Mouse (Mus musculus): ENCODE measurements around the gene Tspear.
"Not testable (repeated sequence)": the region's sequence is repeated elsewhere in the genome, so short reads cannot be mapped to it uniquely, and the experiment has no call there.

Gene Tspear

DNA sequence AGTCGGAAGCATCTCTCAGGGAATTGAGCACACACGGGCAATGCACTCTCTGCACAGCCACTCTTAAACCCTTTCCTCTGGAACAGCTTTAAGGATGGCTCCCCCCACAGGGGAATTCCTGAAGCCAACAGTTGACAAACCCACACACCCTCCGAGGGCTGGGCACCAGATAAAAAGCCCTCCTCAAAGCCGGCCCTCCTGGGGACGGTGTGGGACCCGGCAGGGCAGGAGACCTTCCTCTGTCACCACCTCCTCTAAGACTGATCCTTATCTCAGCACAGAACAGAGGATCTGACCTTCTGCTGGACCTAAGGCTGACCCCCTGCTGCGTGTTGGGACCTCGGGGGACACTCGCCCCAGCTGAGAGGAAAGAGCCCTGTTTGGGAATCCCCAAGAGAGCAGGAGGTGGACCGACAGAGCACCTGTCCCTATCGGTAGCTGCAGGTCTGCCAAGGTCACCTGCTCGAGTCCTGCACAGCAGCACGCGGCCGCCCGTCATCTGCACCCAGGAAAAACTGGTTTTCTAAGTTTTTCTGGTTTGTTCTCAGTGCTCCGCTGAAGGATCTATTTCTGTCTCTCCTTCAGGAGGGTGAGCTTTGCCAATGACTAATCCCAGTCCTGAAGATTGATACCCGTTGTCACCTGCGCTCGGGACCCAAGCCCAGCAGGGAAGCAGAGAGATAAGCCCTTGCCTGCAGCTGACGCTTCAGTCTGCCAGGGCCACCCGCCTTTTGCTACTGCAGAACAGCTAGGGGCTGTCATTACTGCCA is at the start of gene Tspear:
TSS of gene Tspear (plus strand) at position 675 of the 770 bp plus-strand sequence.
- DNase-seq, result no peak

DNA sequence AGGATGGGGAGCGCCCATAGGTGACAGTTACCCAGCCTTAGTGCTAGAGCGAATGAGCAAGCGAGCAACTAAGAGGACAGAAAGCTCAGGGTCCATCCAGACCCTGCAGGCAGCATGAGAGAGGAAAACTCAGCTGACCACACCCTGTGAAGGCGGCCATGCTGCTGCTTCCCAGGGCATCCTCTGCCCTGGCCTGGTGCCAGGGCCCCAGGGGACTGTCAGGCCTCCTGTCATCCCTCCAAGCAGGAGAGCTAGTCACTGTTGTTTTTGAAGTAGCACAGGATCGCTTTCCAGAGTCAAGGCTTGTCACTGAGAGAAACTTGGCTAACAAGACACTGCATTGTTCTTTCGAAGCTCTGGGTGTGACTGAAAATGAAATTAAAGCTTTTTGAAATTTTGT is 47.4 kb upstream of the Tspear start:
- no peak for DNase-seq

DNA sequence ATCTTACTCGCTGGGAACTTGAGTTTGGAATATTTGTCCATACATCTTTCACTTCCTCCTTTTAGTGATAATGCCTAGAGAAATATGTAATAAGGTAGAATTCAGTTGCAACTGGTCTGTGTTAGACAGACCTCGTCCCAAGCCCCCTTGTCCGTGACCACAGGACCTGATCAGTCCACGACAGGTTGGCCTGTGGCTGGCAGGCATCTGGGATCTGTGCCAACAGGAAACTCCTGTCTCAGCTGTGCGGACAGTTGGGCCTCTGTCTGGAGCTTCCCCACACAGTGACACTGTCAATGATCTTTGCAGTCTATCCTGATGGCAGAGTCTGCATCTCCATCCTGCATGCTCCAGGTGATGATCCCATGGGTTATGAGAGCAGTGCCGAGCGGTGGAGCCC is 43.2 kb upstream of the Tspear start:
- DNase-seq, result no peak

- no peak for DNase-seq
Observed at GRCm38 (mm10) chr10:77645571-77645970, 40.8 kb upstream of the Tspear start.

- no peak for DNase-seq
Observed at GRCm38 (mm10) chr10:77647461-77647860, 38.9 kb upstream of the Tspear start.

GRCm38 (mm10) chr10:77647901-77648300 is 38.5 kb upstream of the Tspear start:
- no peak for DNase-seq

GRCm38 (mm10) chr10:77652046-77652445 is 34.3 kb upstream of the Tspear start:
- DNase-seq, result no peak

- DNase-seq, result no peak
Observed at GRCm38 (mm10) chr10:77658286-77658994, 27.9 kb upstream of the Tspear start.

DNA sequence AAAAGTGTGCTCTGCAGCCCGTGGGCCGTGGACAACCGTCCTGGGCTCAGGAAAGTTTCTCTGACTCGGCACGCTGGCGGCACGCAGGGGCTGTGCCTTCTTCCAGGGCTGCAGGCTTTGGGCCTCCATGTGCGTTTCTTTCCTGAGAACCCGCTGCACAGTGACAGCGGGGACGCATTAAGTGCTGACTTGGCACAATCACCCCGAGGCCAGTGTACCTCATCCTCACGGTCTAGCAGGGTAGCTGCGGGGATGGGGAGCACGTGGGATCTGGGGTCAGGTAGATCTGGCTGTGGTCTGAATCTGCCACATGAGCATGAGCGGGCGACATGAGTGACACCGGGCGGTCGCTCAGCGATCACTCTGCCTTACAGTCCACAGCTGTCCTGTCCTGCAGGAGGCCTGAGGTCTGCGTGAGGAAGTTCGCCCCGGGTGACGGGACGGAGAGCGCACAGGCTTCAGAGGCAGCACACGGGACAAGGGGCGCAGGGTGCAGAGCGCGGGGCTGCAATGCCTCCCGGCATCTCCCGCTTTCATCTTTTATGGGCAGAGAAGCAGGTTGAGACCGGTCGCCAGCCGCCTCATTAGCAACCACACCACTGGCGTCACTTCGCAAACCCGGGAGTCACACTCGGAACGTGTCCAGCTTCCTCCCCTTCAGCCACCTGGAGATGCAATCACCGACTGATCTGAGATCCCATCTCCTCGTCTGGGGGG is 22.3 kb upstream of the Tspear start:
- DNase-seq, result no peak

GRCm38 (mm10) chr10:77666342-77666741 is 20.0 kb upstream of the Tspear start:
- DNase-seq, result peak; percentile 39

DNA sequence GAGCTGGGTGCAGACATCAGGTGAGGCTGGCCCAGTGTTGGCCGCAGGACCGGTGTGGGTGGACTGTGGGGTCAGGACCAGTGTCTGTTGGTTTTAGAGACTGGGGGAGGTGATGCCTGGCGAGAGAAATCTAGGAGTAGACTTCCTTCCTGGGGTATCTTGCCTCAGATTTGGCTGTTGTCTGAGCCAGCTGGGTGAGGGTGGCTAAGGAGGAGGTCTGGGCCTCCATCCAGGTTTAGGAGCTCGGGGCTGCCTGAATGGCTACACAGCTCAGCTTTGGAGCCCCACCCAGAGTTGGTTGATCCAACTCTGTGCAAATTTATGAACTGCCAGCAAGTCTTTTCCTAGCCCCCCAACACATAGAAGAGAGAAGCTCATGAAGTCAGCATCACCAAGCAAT is 19.0 kb upstream of the Tspear start:
- no peak for DNase-seq

- DNase-seq, result no peak
Observed at GRCm38 (mm10) chr10:77670710-77671109, 15.7 kb upstream of the Tspear start.

- DNase-seq, result no peak
Observed at GRCm38 (mm10) chr10:77671519-77671918, 14.8 kb upstream of the Tspear start.

- DNase-seq, result peak; percentile 63
Observed at GRCm38 (mm10) chr10:77673765-77674164, 12.6 kb upstream of the Tspear start.

- peak; percentile 52 for DNase-seq
Observed at GRCm38 (mm10) chr10:77677562-77677961, 8.8 kb upstream of the Tspear start.

DNA sequence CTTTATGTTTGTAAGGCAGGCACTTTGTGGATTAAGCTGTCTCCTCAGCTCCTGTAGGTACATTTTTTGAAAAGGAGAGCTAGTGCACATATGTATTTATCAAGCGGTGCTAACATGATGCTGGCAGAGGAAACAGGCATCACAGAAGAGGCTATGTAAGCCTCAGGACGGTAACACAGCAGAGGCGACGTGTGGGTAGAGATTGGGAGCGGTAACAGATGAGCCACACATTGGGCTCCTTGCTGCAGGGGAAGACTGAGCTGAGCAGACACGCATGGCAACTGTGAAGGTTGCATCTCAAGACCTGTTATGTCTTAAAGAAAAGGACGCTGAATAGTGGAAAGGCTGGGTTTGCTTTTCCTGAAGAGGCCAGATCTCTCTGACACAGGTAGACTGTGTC is 3.4 kb upstream of the Tspear start:
- DNase-seq, result no peak

DNA sequence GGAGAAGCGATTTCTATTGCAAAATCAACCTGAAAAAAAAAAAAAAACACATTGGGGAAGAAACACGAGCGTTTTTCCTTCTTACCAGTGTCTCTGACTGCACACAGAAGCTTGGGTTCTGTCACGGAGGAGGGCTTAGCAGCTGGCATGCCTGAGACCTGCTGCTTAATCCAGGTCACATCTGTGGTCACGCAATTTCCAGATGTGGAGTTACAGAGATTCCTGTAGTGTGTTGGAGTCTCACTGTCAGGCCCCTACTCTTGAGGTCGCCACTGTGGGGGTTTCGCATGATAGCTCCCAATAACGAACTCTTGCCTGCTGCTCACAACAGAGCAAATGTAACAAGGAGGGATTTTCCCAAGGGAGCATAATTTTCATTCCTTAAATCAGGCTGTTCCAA is 2.2 kb upstream of the Tspear start:
- DNase-seq, result no peak

DNA sequence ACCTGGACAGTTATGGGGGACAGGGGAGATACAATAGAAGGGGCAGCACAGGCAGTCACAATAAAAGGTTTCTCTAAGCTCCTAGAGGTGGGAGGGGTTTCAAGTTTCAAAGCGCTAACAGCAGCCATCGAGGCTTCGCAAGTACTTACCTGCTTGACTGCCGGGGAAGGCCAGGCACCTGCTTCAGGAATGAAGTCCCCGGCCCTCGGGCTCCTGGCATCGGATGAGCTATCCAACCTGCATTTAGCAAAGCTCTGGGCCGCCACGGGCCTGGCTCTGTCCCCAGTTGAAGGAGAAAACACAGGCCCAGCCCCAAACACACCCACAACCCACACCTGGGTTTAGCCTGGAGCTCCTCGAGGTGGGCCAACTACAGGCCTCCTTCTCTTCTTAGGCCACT is 652 bp downstream of the Tspear start:
- DNase-seq, result no peak

GRCm38 (mm10) chr10:77690356-77690807 is 4.0 kb downstream of the Tspear start, which contains the start of gene Gm19402:
TSS of gene Gm19402 (minus strand) at chr10:77690757.
- not testable (repeated sequence) for DNase-seq

DNA sequence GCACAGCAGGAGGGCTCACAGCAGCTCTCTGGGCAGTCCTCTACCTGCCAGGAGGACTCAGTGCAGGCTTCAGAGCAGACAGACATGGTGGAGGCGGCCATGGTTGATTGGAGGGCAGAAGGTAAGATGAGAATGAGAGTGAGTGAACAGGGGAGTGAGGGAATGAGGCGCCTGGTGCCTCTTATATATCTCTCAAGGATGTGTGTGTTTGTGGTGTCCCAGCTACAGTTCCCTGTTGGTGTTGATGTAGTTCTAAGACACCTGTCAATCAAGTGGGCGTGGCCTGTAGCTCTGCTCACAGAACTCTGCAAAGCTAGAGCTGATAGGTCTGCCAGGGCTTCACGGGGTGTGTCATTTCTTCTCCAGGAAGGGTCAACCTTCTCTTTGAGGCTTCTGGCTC is 10.8 kb downstream of the Tspear start, which contains the start of gene Gm9508:
TSS of gene Gm9508 (minus strand) at position 101 of the 400 bp plus-strand sequence.
- no peak for DNase-seq

DNA sequence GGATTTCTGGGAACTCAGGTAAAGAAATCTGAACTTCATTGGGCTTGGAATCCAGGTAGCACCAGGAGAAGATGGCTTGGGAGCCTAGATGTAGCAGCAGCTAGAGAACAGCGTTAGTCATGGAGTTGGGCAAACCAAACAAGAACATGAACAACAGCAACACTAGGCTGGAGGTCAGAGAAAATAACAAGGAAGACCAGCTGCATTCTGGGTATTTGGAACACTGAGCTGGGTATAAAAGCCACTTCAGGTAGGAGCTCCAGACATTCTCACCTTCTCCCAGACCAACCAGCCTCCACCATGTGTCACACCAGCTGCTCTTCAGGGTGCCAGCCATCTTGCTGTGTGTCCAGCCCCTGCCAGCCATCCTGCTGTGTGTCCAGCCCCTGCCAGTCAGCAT is 20.0 kb downstream of the Tspear start, which contains the start of gene Gm10272:
TSS of gene Gm10272 (plus strand) at position 301 of the 400 bp plus-strand sequence.
- no peak for DNase-seq

- DNase-seq, result no peak
Observed at GRCm38 (mm10) chr10:77709831-77710230, 23.5 kb downstream of the Tspear start.

DNA sequence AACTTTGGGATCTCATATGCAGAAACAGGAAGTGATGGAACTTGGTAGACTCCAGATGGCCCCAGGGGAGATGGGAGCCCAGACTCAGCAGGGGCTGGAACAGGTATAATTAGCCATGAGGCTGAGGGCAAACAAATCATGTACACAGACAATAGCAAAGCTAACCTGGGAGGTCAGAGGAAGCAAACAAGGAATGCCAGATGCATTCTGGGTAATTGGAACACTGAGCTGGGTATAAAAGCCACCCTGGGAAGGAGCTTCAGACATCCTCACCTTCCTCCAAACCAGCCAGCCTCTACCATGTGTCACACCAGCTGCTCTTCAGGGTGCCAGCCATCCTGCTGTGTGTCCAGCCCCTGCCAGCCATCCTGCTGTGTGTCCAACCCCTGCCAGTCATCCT is 24.8 kb downstream of the Tspear start, which contains the start of gene Gm10024:
TSS of gene Gm10024 (plus strand) at position 301 of the 400 bp plus-strand sequence.
- not testable (repeated sequence) for DNase-seq
